Mouse (Mus musculus) neural tube, embryonic 13.5 days (tissue): ENCODE data around the gene Fam213a. TPM values are rescaled to one million over a fixed set of nuclear protein-coding genes. Genes with fewer than 3 reads are reported as not detected.

ENCODE experiments used
- ATAC-seq: fragments of 200-750 bp; cut with Nextera tagmentation; 2 replicates; pipeline ENCODE4 v1.8.0; 2017; ENCODE audit warnings: low read depth, mild to moderate bottlenecking, moderate TSS enrichment, moderate library complexity
- H3K27ac ChIP-seq: fragments of 300-500 bp; sonication (generic); replicated peaks from 2 replicates; pipeline ENCODE4 v1.5.1; 2015; ENCODE audit warnings: moderate library complexity, mild to moderate bottlenecking, inconsistent platforms
- H3K27me3 ChIP-seq: fragments of 300-500 bp; sonication (generic); 2 replicates; pipeline ENCODE4 v1.6.1; 2015; ENCODE audit warnings: mild to moderate bottlenecking, inconsistent platforms
- H3K36me3 ChIP-seq: fragments of 300-500 bp; sonication (generic); 2 replicates; pipeline ENCODE4 v1.6.1; 2015; ENCODE audit warnings: mild to moderate bottlenecking, inconsistent platforms
- H3K4me1 ChIP-seq: fragments of 300-500 bp; sonication (generic); replicated peaks from 2 replicates; pipeline ENCODE4 v1.6.1; 2015; ENCODE audit warnings: inconsistent platforms
- H3K4me2 ChIP-seq: fragments of 300-500 bp; sonication (generic); 2 replicates; pipeline ENCODE4 v1.6.1; 2015; ENCODE audit warnings: inconsistent platforms, mild to moderate bottlenecking, moderate library complexity
- H3K4me3 ChIP-seq: fragments of 300-500 bp; sonication (generic); 2 replicates; pipeline ENCODE4 v1.5.1; 2015; ENCODE audit warnings: mild to moderate bottlenecking, inconsistent platforms
- H3K9ac ChIP-seq: fragments of 300-500 bp; sonication (generic); 2 replicates; pipeline ENCODE4 v1.6.1; 2015; ENCODE audit warnings: moderate library complexity, mild to moderate bottlenecking, inconsistent platforms
- H3K9me3 ChIP-seq: fragments of 300-500 bp; sonication (generic); 2 replicates; pipeline ENCODE4 v1.6.1; 2016; ENCODE audit warnings: inconsistent platforms
- WGBS: fragments of 180-500 bp; shearing (Covaris S2); methylation state at CpG from one replicate; pipeline ENCODE4 v1.1.7; 2015; 5-methylcytosine and 5-hydroxymethylcytosine counted together
- polyA plus RNA-seq: library from polyadenylated mRNA; unstranded; fragments of >200 nt; fragmentation: Nextera tagmentation; extraction: Ambion mirVana; gene quantifications from 2 replicates; pipeline ENCODE4 v1.2.1, GENCODE M21; 2015

Gene Fam213a
- polyA plus RNA-seq, 1 experiment from 2014 or later, result 73.4 TPM

- ATAC-seq, result peak; percentile 93
- peak overlapping the region; percentile 91 for H3K27ac ChIP-seq
- H3K4me2 ChIP-seq, result peak overlapping the region; percentile 81
- H3K4me1 ChIP-seq, result peaks cover 48% of the 10 kb centered on the region
- WGBS, result under 1% methylated on average over 59 of the region's 62 CpGs
- peak overlapping the region; percentile 93 for H3K4me3 ChIP-seq
- H3K9me3 ChIP-seq, result no peaks in the 10 kb centered on the region
- peak overlapping the region; percentile 92 for H3K9ac ChIP-seq
- H3K36me3 ChIP-seq, result no peaks in the 10 kb centered on the region
- no peaks in the 10 kb centered on the region for H3K27me3 ChIP-seq
These were observed 46.6 kb downstream of the Fam213a start for GRCm38 (mm10) chr14:40966862-40967597.

GRCm38 (mm10) chr14:40966392-40966861 is 47.2 kb downstream of the Fam213a start, which contains the start of gene Tspan14:
Tspan14 (minus strand) TSS chr14:40966807.
- H3K27ac ChIP-seq, result peak within 1 kb of the TSS; percentile 91
- no peaks in the 10 kb centered on the region for H3K9me3 ChIP-seq
- under 1% methylated on average over 48 of the region's 54 CpGs for WGBS
- no peaks in the 10 kb centered on the region for H3K27me3 ChIP-seq
- H3K4me3 ChIP-seq, result peak within 1 kb of the TSS; percentile 93
- H3K36me3 ChIP-seq, result no peaks in the 10 kb centered on the region
- H3K4me2 ChIP-seq, result peak within 1 kb of the TSS; percentile 81
- ATAC-seq, result peak; percentile 62
- H3K4me1 ChIP-seq, result peaks cover 52% of the 10 kb centered on the region
- peak within 1 kb of the TSS; percentile 92 for H3K9ac ChIP-seq

GRCm38 (mm10) chr14:40965507-40966356 is 47.9 kb downstream of the Fam213a start:
- Histone ChIP-seq H3K4me1 (peaks cover 52% of the 10 kb centered on the region), H3K9me3 (no peaks in the 10 kb centered on the region), H3K36me3 (no peaks in the 10 kb centered on the region), H3K27ac (peak overlapping the region; percentile 91), H3K4me3 (peak overlapping the region; percentile 93), H3K4me2 (peak overlapping the region; percentile 81), H3K27me3 (no peaks in the 10 kb centered on the region), H3K9ac (peak overlapping the region; percentile 92)
- no peak; the same call in 1 of the 2 replicates for ATAC-seq
- under 1% methylated on average over 15 of the region's 15 CpGs for WGBS

GRCm38 (mm10) chr14:40964881-40965280 is 48.7 kb downstream of the Fam213a start:
- Histone ChIP-seq H3K27me3 (no peaks in the 10 kb centered on the region), H3K9me3 (no peaks in the 10 kb centered on the region), H3K4me3 (peak overlapping the region; percentile 93), H3K9ac (peak overlapping the region; percentile 92), H3K4me2 (peak overlapping the region; percentile 81), H3K36me3 (no peaks in the 10 kb centered on the region), H3K4me1 (peaks cover 59% of the 10 kb centered on the region), H3K27ac (no peak overlapping the region)
- ATAC-seq, result no peak

GRCm38 (mm10) chr14:40964214-40964610 is 49.4 kb downstream of the Fam213a start:
- H3K36me3 ChIP-seq, result no peaks in the 10 kb centered on the region
- no peak overlapping the region for H3K27ac ChIP-seq
- H3K4me1 ChIP-seq, result peaks cover 66% of the 10 kb centered on the region
- ATAC-seq, result no peak
- H3K27me3 ChIP-seq, result no peaks in the 10 kb centered on the region
- no peaks in the 10 kb centered on the region for H3K9me3 ChIP-seq
- H3K9ac ChIP-seq, result no peak overlapping the region
- H3K4me2 ChIP-seq, result peak overlapping the region; percentile 81
- 97% methylated on average over 3 of the region's 3 CpGs for WGBS
- peak overlapping the region; percentile 93; the same call in 1 of the 2 replicates for H3K4me3 ChIP-seq

GRCm38 (mm10) chr14:40963501-40964213 is 49.9 kb downstream of the Fam213a start:
- 69% methylated on average over 3 of the region's 3 CpGs for WGBS
- ATAC-seq, result no peak
- Histone ChIP-seq H3K9ac (no peak overlapping the region), H3K27ac (no peak overlapping the region), H3K27me3 (no peaks in the 10 kb centered on the region), H3K4me3 (no peak overlapping the region), H3K4me1 (peaks cover 71% of the 10 kb centered on the region), H3K4me2 (peak overlapping the region; percentile 81), H3K9me3 (no peaks in the 10 kb centered on the region), H3K36me3 (no peaks in the 10 kb centered on the region)

GRCm38 (mm10) chr14:40962365-40963290 is 51.0 kb downstream of the Fam213a start:
- Histone ChIP-seq H3K4me2 (peak overlapping the region; percentile 81; the same call in 1 of the 2 replicates), H3K36me3 (no peaks in the 10 kb centered on the region), H3K4me1 (peaks cover 76% of the 10 kb centered on the region), H3K9ac (no peak overlapping the region), H3K27me3 (no peaks in the 10 kb centered on the region), H3K4me3 (no peak overlapping the region), H3K9me3 (no peaks in the 10 kb centered on the region), H3K27ac (no peak overlapping the region; the same call in 1 of the 2 replicates)
- 71% methylated on average over 11 of the region's 11 CpGs for WGBS
- ATAC-seq, result no peak

- ATAC-seq, result no peak
- 67% methylated on average over 4 of the region's 4 CpGs for WGBS
- peak overlapping the region; percentile 98 for H3K27ac ChIP-seq
- H3K4me2 ChIP-seq, result no peak overlapping the region
- no peaks in the 10 kb centered on the region for H3K9me3 ChIP-seq
- H3K27me3 ChIP-seq, result no peaks in the 10 kb centered on the region
- H3K4me1 ChIP-seq, result peaks cover 90% of the 10 kb centered on the region
- no peak overlapping the region for H3K9ac ChIP-seq
- H3K36me3 ChIP-seq, result no peaks in the 10 kb centered on the region
- H3K4me3 ChIP-seq, result no peak overlapping the region
These were observed 53.4 kb downstream of the Fam213a start for GRCm38 (mm10) chr14:40960237-40960636.

GRCm38 (mm10) chr14:40959586-40959985 is 54.0 kb downstream of the Fam213a start:
- ATAC-seq, result no peak
- Histone ChIP-seq H3K9me3 (no peaks in the 10 kb centered on the region), H3K36me3 (no peaks in the 10 kb centered on the region), H3K4me2 (no peak overlapping the region), H3K4me3 (no peak overlapping the region), H3K9ac (0 out of 2 replicates have a peak overlapping the region, but pooled peaks have one; percentile 23), H3K27me3 (no peaks in the 10 kb centered on the region), H3K27ac (peak overlapping the region; percentile 98), H3K4me1 (peaks cover 90% of the 10 kb centered on the region)
- 39% methylated on average over 3 of the region's 3 CpGs for WGBS

- H3K27ac ChIP-seq, result peak overlapping the region; percentile 98
- 0 out of 2 replicates have a peak overlapping the region, but pooled peaks have one; percentile 1 for H3K9ac ChIP-seq
- H3K4me3 ChIP-seq, result no peak overlapping the region
- no peaks in the 10 kb centered on the region for H3K36me3 ChIP-seq
- no peak overlapping the region for H3K4me2 ChIP-seq
- H3K4me1 ChIP-seq, result peaks cover 90% of the 10 kb centered on the region
- H3K9me3 ChIP-seq, result no peaks in the 10 kb centered on the region
- no peaks in the 10 kb centered on the region for H3K27me3 ChIP-seq
- 45% methylated on average over 2 of the region's 2 CpGs for WGBS
- no peak for ATAC-seq
These were observed 54.6 kb downstream of the Fam213a start for GRCm38 (mm10) chr14:40958986-40959381.
